Comparison of ENCODE assay signal across 9 mouse cellular contexts in genomic region chr1:71507251-71507650, GRCm38 (mm10). TPM values are rescaled to one million over a fixed set of nuclear protein-coding genes. Genes with fewer than 3 reads are reported as not detected.
DNase-seq lines count a peak whose midpoint lies in the region; ATAC-seq lines count a peak whose summit lies in the region.
"Had no signal": no experiment of that assay in that cellular context is flagged by ENCODE, and none has a peak within 500 bp of the region (broad histone marks: within the 10 kb centered on the region; RNA-seq: fewer than 3 reads in every experiment).

No protein-coding gene starts in this region.

- H3K4me2 ChIP-seq in forebrain, embryonic 16.5 days (ENCODE audit: low read length), result peak overlapping the region; percentile 17; the same call in 1 of the 2 replicates
- no peak overlapping the region for H3K4me2 ChIP-seq in midbrain, embryonic 11.5 days

- H3K9me3 ChIP-seq in forebrain, embryonic 16.5 days (ENCODE audit: control insufficient read depth, low read length), result no peaks in the 10 kb centered on the region
- H3K9me3 ChIP-seq in midbrain, embryonic 11.5 days (ENCODE audit: control insufficient read depth, low read length), result no peaks in the 10 kb centered on the region

- intact Hi-C loops in left cerebral cortex, postnatal 36 days (cut with DNase I), result loop anchor here (5.0 kb wide), 2 partner anchors 220 to 235 kb away; no protein-coding TSS in a partner anchor

- no peaks in the 10 kb centered on the region for H3K27me3 ChIP-seq in forebrain, embryonic 16.5 days (replicated peaks; ENCODE audit: control insufficient read depth, insufficient read depth, low read length)
- no peaks in the 10 kb centered on the region for H3K27me3 ChIP-seq in midbrain, embryonic 11.5 days (ENCODE audit: control insufficient read depth, insufficient read depth, low read length)

- ATAC-seq in forebrain, embryonic 16.5 days, result peak; percentile 75
- peak; percentile 91 for ATAC-seq in midbrain, embryonic 11.5 days (ENCODE audit: low FRiP score)

- H3K4me1 ChIP-seq in forebrain, embryonic 16.5 days (replicated peaks; ENCODE audit: control insufficient read depth, insufficient read depth, low read length), result peaks cover 4% of the 10 kb centered on the region
- H3K4me1 ChIP-seq in midbrain, embryonic 11.5 days (ENCODE audit: control insufficient read depth, insufficient read depth, low read length), result no peaks in the 10 kb centered on the region

- DNase-seq in R1 (ENCODE audit: low read depth, low spot score), result peak; percentile 85
- peak; percentile 15 for DNase-seq in brain, adult 2 months (ENCODE audit: low read depth, low spot score)
- peak; percentile 90 for DNase-seq in midbrain, embryonic 11.5 days (ENCODE audit: low spot score, missing footprints)
- no peak for DNase-seq in ovary, postnatal 14 days (ENCODE audit: low spot score)
- no peak for DNase-seq in adrenal gland, postnatal 10 days
- no peak for DNase-seq in left cerebral cortex, postnatal 36 days (ENCODE audit: low spot score in 2 of 2)
- no peak for DNase-seq in ovary, postnatal 36 days (ENCODE audit: low spot score)
- DNase-seq: liver had no signal

- H3K36me3 ChIP-seq in forebrain, embryonic 16.5 days (ENCODE audit: control insufficient read depth, insufficient read depth), result no peaks in the 10 kb centered on the region
- no peaks in the 10 kb centered on the region for H3K36me3 ChIP-seq in midbrain, embryonic 11.5 days (ENCODE audit: control insufficient read depth, insufficient read depth, low read length)

- 3% methylated on average over 9 of the region's 9 CpGs for WGBS in forebrain, embryonic 16.5 days
- 7% methylated on average over 9 of the region's 9 CpGs for WGBS in midbrain, embryonic 11.5 days

- no peak overlapping the region for H3K4me3 ChIP-seq in forebrain, embryonic 16.5 days (replicated peaks; ENCODE audit: low read length)
- H3K4me3 ChIP-seq in midbrain, embryonic 11.5 days (ENCODE audit: low read depth, low read length), result no peak overlapping the region

- no peak overlapping the region for H3K27ac ChIP-seq in forebrain, embryonic 16.5 days (ENCODE audit: low read length)
- no peak overlapping the region for H3K27ac ChIP-seq in midbrain, embryonic 11.5 days (ENCODE audit: low read depth, low read length)

- H3K9ac ChIP-seq in forebrain, embryonic 16.5 days (replicated peaks; ENCODE audit: low read depth, low read length), result no peak overlapping the region
- H3K9ac ChIP-seq in midbrain, embryonic 11.5 days (ENCODE audit: low read length), result no peak overlapping the region

RNA-seq across cellular contexts. Expression of gene Atic, which starts 49.7 kb away (rescaled TPM):
- 35.8 and 37.3 TPM in 2 replicates for polyA plus RNA-seq in forebrain, embryonic 16.5 days (2015; fragmentation: Nextera tagmentation; extraction: Ambion mirVana)
- polyA plus RNA-seq in midbrain, embryonic 11.5 days (2014; fragmentation: Nextera tagmentation; extraction: Ambion mirVana), result 38.8 and 42.9 TPM in 2 replicates
- total RNA-seq in adrenal gland, postnatal 10 days (2021), result 10 to 100 TPM; 43.6 to 48.1 TPM
- total RNA-seq in left cerebral cortex, postnatal 36 days (2021), result 10 to 100 TPM; 28.0 to 32.3 TPM

Comparison
In these comparisons a context has a peak if more than half of its experiments do, and no peak if none do; other contexts are left out.
1. DNase-seq: peak in R1 (single experiment), brain, adult 2 months (single experiment) and midbrain, embryonic 11.5 days (single experiment); none in ovary, postnatal 14 days (single experiment), adrenal gland, postnatal 10 days (single experiment), left cerebral cortex, postnatal 36 days (0 of 2) and ovary, postnatal 36 days (single experiment).